Mouse (Mus musculus): Measurements from ENCODE around the gene B2m. TPM values are rescaled to one million over a fixed set of nuclear protein-coding genes. Genes with fewer than 3 reads are reported as not detected.
A peak's percentile ranks its signal among the peaks of the same experiment; 100 is the strongest.

Gene B2m
- polyA plus RNA-seq, 1 experiment from 2014 or later = 138 TPM

DNA sequence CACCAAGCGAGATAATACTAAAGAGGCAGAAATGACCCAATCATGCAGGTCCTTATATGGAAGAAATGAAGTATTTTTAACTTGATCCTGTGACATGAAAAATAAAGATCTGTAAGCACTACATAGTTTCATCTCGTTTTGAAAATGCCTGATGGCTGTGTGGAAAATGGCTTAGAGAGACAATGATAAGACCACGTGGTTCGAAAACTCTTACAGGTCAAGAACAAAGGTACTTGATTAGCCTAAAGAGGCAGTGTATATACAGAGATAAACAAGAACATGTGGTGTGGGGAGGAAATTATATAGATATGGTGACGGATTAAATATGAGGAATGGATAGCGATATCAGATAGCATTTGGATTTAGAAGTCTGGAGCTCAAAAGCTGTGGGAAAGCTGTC is 23.8 kb downstream of the B2m start:
- Histone ChIP-seq H3K4me2 (no peak overlapping the region), H3K9ac (replicated peaks) (no peak overlapping the region), H3K27me3 (replicated peaks) (no peaks in the 10 kb centered on the region), H3K36me3 (no peaks in the 10 kb centered on the region), H3K4me1 (no peaks in the 10 kb centered on the region), H3K9me3 (replicated peaks) (no peaks in the 10 kb centered on the region), H3K4me3 (replicated peaks) (no peak overlapping the region), H3K27ac (replicated peaks) (no peak overlapping the region)
- 89% methylated on average over 6 of the region's 6 CpGs for WGBS
- no peak for ATAC-seq (ENCODE audit: low FRiP score)

DNA sequence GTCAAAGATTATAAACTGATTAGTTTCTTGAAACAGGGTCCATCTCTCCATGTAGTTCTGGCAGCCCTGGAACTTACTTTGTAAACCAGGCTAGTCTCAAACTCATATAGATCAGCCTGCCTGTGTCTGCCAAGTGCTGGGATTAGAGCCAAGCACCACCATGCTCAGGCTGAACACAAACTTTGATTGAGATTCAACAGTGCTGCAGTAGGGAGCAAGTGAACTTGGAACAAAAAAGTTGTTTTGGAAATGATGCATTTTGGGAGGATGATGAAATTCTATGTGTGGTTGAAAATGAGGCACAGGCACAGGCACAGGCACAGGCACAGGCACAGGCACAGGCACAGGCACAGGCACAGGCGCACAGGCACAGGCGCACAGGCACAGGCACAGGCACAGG is 24.7 kb downstream of the B2m start:
- Histone ChIP-seq H3K27me3 (replicated peaks) (no peaks in the 10 kb centered on the region), H3K27ac (replicated peaks) (no peak overlapping the region), H3K9me3 (replicated peaks) (no peaks in the 10 kb centered on the region), H3K4me3 (replicated peaks) (no peak overlapping the region), H3K36me3 (no peaks in the 10 kb centered on the region), H3K4me2 (no peak overlapping the region), H3K4me1 (no peaks in the 10 kb centered on the region), H3K9ac (replicated peaks) (no peak overlapping the region)
- 94% methylated on average over 2 of the region's 2 CpGs for WGBS
- no peak for ATAC-seq (ENCODE audit: low FRiP score)

DNA sequence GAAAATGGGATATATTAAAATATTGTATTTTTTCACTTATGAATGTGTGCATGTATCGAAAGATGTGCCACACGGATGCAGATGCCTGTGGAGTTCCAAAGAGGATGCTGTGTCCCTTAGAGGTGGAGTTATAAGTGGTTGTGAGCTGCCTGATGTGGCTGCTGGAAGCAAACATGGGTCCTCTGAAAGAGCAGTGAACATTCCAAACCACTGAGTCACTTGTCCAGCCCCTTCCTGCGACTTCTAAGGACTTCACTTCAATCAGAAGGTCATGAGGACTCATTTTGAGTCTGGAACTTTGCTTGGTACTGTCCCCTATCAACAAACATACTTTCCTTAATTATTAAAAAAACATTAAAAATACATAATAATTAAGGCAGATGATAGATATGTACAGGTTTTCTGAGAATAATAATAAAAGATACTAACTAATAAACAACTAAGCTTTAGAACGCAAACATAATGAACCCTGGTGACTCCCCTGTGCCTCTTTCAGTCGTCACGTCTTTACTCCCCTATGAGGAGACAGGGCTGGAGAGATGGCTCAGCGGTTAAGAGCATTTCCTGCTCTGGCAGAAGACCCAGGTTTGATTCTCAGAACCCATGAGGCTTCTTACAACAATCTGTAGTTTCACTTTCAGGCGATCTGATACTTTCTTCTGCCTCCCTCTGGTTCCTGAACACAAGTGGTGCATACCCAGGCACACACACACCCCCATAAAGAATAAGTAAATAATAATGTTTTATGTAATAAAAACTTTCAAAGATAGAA is 32.8 kb downstream of the B2m start:
- no peak overlapping the region for H3K4me3 ChIP-seq (replicated peaks)
- no peaks in the 10 kb centered on the region for H3K9me3 ChIP-seq (replicated peaks)
- H3K9ac ChIP-seq (replicated peaks) = no peak overlapping the region
- no peak overlapping the region for H3K4me2 ChIP-seq
- H3K27ac ChIP-seq (replicated peaks) = no peak overlapping the region
- H3K27me3 ChIP-seq (replicated peaks) = no peaks in the 10 kb centered on the region
- ATAC-seq (ENCODE audit: low FRiP score) = no peak
- H3K36me3 ChIP-seq = no peaks in the 10 kb centered on the region
- no peaks in the 10 kb centered on the region for H3K4me1 ChIP-seq
- 69% methylated on average over 8 of the region's 8 CpGs for WGBS

DNA sequence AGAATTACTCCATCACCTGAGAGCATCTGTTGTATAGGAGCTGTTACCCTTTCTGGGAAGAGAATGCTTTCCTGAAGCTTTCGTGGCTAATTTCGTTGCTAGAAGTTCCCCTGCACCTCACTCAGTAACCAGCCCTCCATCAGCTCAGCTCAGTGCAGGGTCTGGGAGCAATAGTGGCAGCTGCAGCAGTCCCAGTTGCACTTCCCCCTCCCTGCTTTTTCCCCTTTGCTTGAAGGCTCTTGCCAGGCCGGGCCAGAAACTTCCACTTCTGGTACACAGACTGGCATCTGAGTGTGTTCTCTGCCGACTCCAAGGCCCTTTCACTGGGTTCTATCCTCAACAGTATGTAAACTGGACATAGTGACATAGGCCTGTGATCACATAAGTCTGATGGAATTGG is 37.6 kb downstream of the B2m start:
- H3K27me3 ChIP-seq (replicated peaks) = no peaks in the 10 kb centered on the region
- no peak overlapping the region for H3K4me2 ChIP-seq
- no peaks in the 10 kb centered on the region for H3K9me3 ChIP-seq (replicated peaks)
- WGBS = 88% methylated on average over 4 of the region's 4 CpGs
- no peak overlapping the region for H3K9ac ChIP-seq (replicated peaks)
- H3K27ac ChIP-seq (replicated peaks) = no peak overlapping the region
- no peak for ATAC-seq (ENCODE audit: low FRiP score)
- H3K4me3 ChIP-seq (replicated peaks) = no peak overlapping the region
- no peaks in the 10 kb centered on the region for H3K4me1 ChIP-seq
- H3K36me3 ChIP-seq = no peaks in the 10 kb centered on the region

DNA sequence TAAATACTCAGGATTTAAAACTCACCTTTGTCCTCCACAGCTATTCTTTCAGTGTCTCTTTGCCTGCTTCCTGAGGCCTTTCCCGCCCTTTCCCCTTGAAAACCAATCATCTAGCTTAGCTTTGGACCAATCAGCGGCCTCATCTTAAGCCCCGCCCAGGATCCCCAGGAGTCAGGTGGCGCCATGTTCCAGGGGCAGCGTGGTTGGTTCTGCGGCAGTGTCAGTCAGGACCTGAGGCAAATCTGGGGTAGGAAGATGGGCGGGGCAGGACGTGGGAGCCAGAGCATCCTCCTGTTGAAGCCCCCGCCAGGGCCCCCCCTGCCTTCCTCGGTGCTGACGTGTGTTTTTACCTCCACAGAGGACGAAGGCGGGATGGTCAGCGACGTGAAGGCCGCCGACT is 38.6 kb downstream of the B2m start, which contains the start of the genes Patl2 and Terb2:
Patl2 (minus strand) TSS at position 84 of the 400 bp plus-strand sequence.
Terb2 (plus strand) TSS at position 167 of the 400 bp plus-strand sequence.
- Histone ChIP-seq H3K27me3 (replicated peaks) (no peaks in the 10 kb centered on the region), H3K4me1 (no peaks in the 10 kb centered on the region), H3K9ac (replicated peaks) (no peak within 1 kb of the TSS), H3K36me3 (no peaks in the 10 kb centered on the region), H3K9me3 (replicated peaks) (no peaks in the 10 kb centered on the region), H3K4me3 (replicated peaks) (no peak within 1 kb of the TSS), H3K4me2 (no peak within 1 kb of the TSS), H3K27ac (replicated peaks) (no peak within 1 kb of the TSS)
- ATAC-seq (ENCODE audit: low FRiP score) = no peak
- WGBS = 84% methylated on average over 17 of the region's 17 CpGs

DNA sequence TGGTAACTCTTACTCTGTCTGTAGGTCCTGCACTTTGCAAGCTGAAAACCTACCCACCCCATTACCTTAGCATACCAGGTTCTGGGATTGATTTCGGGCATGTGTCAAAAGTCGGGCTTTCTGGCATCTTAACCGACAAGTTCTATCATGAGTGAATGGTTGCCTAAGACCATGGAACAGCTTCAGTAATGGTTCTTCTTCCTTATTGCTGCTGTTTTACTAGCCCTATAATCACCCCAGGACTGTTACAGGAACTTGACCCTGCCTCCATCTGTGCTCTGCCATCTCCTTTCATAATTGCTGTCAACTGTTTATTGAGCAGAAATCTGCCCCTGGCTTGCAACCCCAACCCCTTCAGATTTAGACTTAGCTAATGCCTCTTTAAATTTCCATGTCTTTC is 39.3 kb downstream of the B2m start:
- ATAC-seq (ENCODE audit: low FRiP score) = no peak
- Histone ChIP-seq H3K27ac (replicated peaks) (no peak overlapping the region), H3K27me3 (replicated peaks) (no peaks in the 10 kb centered on the region), H3K9me3 (replicated peaks) (no peaks in the 10 kb centered on the region), H3K4me1 (no peaks in the 10 kb centered on the region), H3K36me3 (no peaks in the 10 kb centered on the region), H3K4me2 (no peak overlapping the region), H3K9ac (replicated peaks) (no peak overlapping the region), H3K4me3 (replicated peaks) (no peak overlapping the region)
- 94% methylated on average over 3 of the region's 3 CpGs for WGBS

DNA sequence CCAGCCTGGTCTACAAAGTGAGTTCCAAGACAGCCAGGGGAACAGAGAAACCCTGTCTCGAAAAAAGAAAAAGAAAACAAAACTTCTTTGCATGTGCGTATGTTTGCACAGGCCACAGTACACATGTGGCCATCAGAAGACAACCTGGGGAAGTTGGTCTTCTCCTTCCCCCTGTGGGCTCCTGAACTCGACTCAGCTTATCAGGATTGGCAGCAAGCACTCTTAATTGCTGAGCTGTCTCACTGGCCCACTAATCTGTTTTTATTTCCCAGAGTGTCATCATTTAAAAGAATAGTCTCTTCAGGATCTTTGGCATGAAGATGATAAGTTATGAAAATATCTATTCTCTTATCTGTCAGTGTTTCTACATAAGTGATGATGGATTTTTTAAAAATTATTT is 44.4 kb downstream of the B2m start:
- Histone ChIP-seq H3K9ac (replicated peaks) (no peak overlapping the region), H3K4me3 (replicated peaks) (no peak overlapping the region), H3K4me2 (no peak overlapping the region), H3K9me3 (replicated peaks) (no peaks in the 10 kb centered on the region), H3K4me1 (no peaks in the 10 kb centered on the region), H3K27ac (replicated peaks) (no peak overlapping the region), H3K27me3 (replicated peaks) (no peaks in the 10 kb centered on the region), H3K36me3 (no peaks in the 10 kb centered on the region)
- ATAC-seq (ENCODE audit: low FRiP score) = no peak
- 84% methylated on average over 3 of the region's 3 CpGs for WGBS

DNA sequence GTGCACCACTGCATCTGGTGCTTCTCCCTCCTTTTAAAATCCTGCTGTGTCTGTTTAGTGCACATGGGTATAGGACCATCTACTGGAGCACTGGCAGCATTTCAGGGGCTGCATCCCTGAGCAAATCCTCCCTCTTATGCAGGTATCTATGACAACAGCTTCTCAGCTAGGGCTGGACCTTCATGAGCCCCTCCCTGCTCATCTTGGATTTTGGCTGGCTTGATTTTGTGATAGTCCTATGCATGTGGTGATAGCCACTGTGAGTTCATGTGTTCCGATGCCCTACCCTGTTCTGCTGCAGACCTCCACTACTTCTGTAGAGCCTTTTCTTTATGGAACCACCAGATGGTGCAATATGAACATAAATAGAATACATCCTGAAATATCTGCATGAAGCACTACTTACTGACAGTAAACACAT is 47.0 kb downstream of the B2m start:
- Histone ChIP-seq H3K4me3 (replicated peaks) (no peak overlapping the region), H3K36me3 (no peaks in the 10 kb centered on the region), H3K27me3 (replicated peaks) (no peaks in the 10 kb centered on the region), H3K9me3 (replicated peaks) (no peaks in the 10 kb centered on the region), H3K9ac (replicated peaks) (no peak overlapping the region), H3K4me2 (no peak overlapping the region), H3K27ac (replicated peaks) (no peak overlapping the region), H3K4me1 (no peaks in the 10 kb centered on the region)
- peak; percentile 85 for ATAC-seq (ENCODE audit: low FRiP score)
- 57% methylated on average over 1 of the region's 1 CpGs for WGBS

DNA sequence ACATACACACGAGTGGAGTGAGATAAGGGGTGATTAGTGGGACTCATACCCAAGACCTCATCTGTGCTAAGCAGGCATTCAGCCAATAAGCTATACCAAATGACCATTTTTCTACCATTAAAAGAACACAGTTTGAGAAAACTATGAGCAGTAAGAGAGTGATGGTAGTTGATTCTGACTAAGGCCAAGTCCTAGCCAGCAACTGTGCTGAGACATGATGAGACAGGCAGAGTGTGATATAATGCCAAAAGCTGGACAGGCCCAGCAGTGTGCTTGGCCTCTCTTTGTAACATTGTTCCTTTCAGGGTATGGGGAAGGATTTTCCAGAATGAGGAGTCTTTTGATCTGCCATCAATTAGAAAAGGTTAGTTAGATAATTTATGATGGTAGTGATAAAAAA is 54.0 kb downstream of the B2m start:
- no peak overlapping the region for H3K4me2 ChIP-seq
- no peak overlapping the region for H3K27ac ChIP-seq (replicated peaks)
- no peaks in the 10 kb centered on the region for H3K27me3 ChIP-seq (replicated peaks)
- no peak overlapping the region for H3K4me3 ChIP-seq (replicated peaks)
- 82% methylated on average over 1 of the region's 1 CpGs for WGBS
- H3K9ac ChIP-seq (replicated peaks) = no peak overlapping the region
- no peaks in the 10 kb centered on the region for H3K4me1 ChIP-seq
- H3K36me3 ChIP-seq = no peaks in the 10 kb centered on the region
- H3K9me3 ChIP-seq (replicated peaks) = no peaks in the 10 kb centered on the region
- no peak for ATAC-seq (ENCODE audit: low FRiP score)

Other genes starting within 250 kb of the B2m start
- gene Ctdspl2, start 191.7 kb upstream of the B2m start, polyA plus RNA-seq (2015; fragmentation: Nextera tagmentation; extraction: Ambion mirVana) = 30.8 and 37.6 TPM in 2 replicates
- 0.49 and 0.60 TPM in 2 replicates for gene Mageb3, start 191.6 kb upstream of the B2m start, polyA plus RNA-seq (2015; fragmentation: Nextera tagmentation; extraction: Ambion mirVana)
- gene Eif3j1, start 119.1 kb upstream of the B2m start, polyA plus RNA-seq (2015; fragmentation: Nextera tagmentation; extraction: Ambion mirVana) = 11.1 and 12.3 TPM in 2 replicates
- gene Spg11, start 29.3 kb upstream of the B2m start, polyA plus RNA-seq (2015; fragmentation: Nextera tagmentation; extraction: Ambion mirVana) = 5.8 and 6.6 TPM in 2 replicates
- gene Trim69, start 13.0 kb downstream of the B2m start, polyA plus RNA-seq (2015; fragmentation: Nextera tagmentation; extraction: Ambion mirVana) = not detected in 2 replicates
- gene Patl2, start 38.5 kb downstream of the B2m start, polyA plus RNA-seq (2015; fragmentation: Nextera tagmentation; extraction: Ambion mirVana) = 0.09 TPM in 1 of 2 replicates, not detected in the other
- gene Terb2, start 38.6 kb downstream of the B2m start, polyA plus RNA-seq (2015; fragmentation: Nextera tagmentation; extraction: Ambion mirVana) = not detected in 2 replicates
- gene Sord, start 87.1 kb downstream of the B2m start, polyA plus RNA-seq (2015; fragmentation: Nextera tagmentation; extraction: Ambion mirVana) = 21.4 and 41.7 TPM in 2 replicates
- gene Duox2, start 150.8 kb downstream of the B2m start, polyA plus RNA-seq (2015; fragmentation: Nextera tagmentation; extraction: Ambion mirVana) = 0.03 and 0.12 TPM in 2 replicates
- gene Duoxa2, start 151.2 kb downstream of the B2m start, polyA plus RNA-seq (2015; fragmentation: Nextera tagmentation; extraction: Ambion mirVana) = 0.52 and 0.56 TPM in 2 replicates
- gene Duoxa1, start 166.0 kb downstream of the B2m start, polyA plus RNA-seq (2015; fragmentation: Nextera tagmentation; extraction: Ambion mirVana) = 0.17 and 1.2 TPM in 2 replicates
- gene Duox1, start 168.0 kb downstream of the B2m start, polyA plus RNA-seq (2015; fragmentation: Nextera tagmentation; extraction: Ambion mirVana) = 0.10 and 0.27 TPM in 2 replicates
- gene Shf, start 221.5 kb downstream of the B2m start, polyA plus RNA-seq (2015; fragmentation: Nextera tagmentation; extraction: Ambion mirVana) = 11.2 and 12.0 TPM in 2 replicates

Measured in neural tube, embryonic 15.5 days (tissue).